Mouse (Mus musculus) embryonic facial prominence, embryonic 13.5 days (tissue): ENCODE results near the gene Myoz2. TPM values are rescaled to one million over a fixed set of nuclear protein-coding genes. Genes with fewer than 3 reads are reported as not detected.

Experiments used
- ATAC-seq: fragments of 200-750 bp; cut with Nextera tagmentation; 2 replicates; pipeline ENCODE4 v1.8.0; 2017; ENCODE audit warnings: low read depth; ENCODE audit not compliant: insufficient number of reproducible peaks, insufficient read depth, low FRiP score, low TSS enrichment
- H3K27ac ChIP-seq: fragments of 300-500 bp; sonication (generic); 2 replicates; pipeline ENCODE4 v1.5.1; 2015; ENCODE audit warnings: moderate library complexity, mild to moderate bottlenecking, inconsistent platforms
- H3K27me3 ChIP-seq: fragments of 300-500 bp; sonication (generic); 2 replicates; pipeline ENCODE4 v1.6.1; 2015; ENCODE audit warnings: mild to moderate bottlenecking, inconsistent platforms
- H3K36me3 ChIP-seq: fragments of 300-500 bp; sonication (generic); 2 replicates; pipeline ENCODE4 v1.6.1; 2015; ENCODE audit warnings: mild to moderate bottlenecking, inconsistent platforms
- H3K4me1 ChIP-seq: fragments of 300-500 bp; sonication (generic); 2 replicates; pipeline ENCODE4 v1.6.1; 2015; ENCODE audit warnings: inconsistent platforms
- H3K4me2 ChIP-seq: fragments of 300-500 bp; sonication (generic); 2 replicates; pipeline ENCODE4 v1.6.1; 2015; ENCODE audit warnings: moderate library complexity, mild to moderate bottlenecking, inconsistent platforms
- H3K4me3 ChIP-seq: fragments of 300-500 bp; sonication (generic); 2 replicates; pipeline ENCODE4 v1.5.1; 2015; ENCODE audit warnings: mild to moderate bottlenecking, inconsistent platforms
- H3K9ac ChIP-seq: fragments of 300-500 bp; sonication (generic); 2 replicates; pipeline ENCODE4 v1.6.1; 2015; ENCODE audit warnings: mild to moderate bottlenecking, inconsistent platforms
- H3K9me3 ChIP-seq: fragments of 300-500 bp; sonication (generic); 2 replicates; pipeline ENCODE4 v1.6.1; 2016; ENCODE audit warnings: inconsistent platforms
- WGBS: fragments of 180-500 bp; shearing (Covaris S2); methylation state at CpG from one replicate; pipeline ENCODE4 v1.1.7; 2015; ENCODE audit warnings: mixed read lengths; 5-methylcytosine and 5-hydroxymethylcytosine counted together
- polyA plus RNA-seq: library from polyadenylated mRNA; unstranded; fragments of >200 nt; fragmentation: Nextera tagmentation; extraction: Ambion mirVana; gene quantifications from 2 replicates; pipeline ENCODE4 v1.2.1, GENCODE M21; 2015

Myoz2 gene
- polyA plus RNA-seq: 1.5 and 1.9 TPM in 2 replicates

GRCm38 (mm10) chr3:123034752-123035151 lies at the start of gene Myoz2:
Gene Myoz2, minus strand, starts transcription at chr3:123035015.
- Histone ChIP-seq H3K27me3 (no peaks in the 10 kb centered on the region), H3K4me2 (no peak within 1 kb of the TSS), H3K27ac (no peak within 1 kb of the TSS), H3K36me3 (no peaks in the 10 kb centered on the region), H3K4me3 (no peak within 1 kb of the TSS), H3K9ac (no peak within 1 kb of the TSS), H3K9me3 (no peaks in the 10 kb centered on the region), H3K4me1 (no peaks in the 10 kb centered on the region)
- WGBS: 91% methylated on average over 7 of the region's 7 CpGs
- no peak for ATAC-seq

- H3K27ac ChIP-seq: no peak overlapping the region
- H3K9ac ChIP-seq: no peak overlapping the region
- H3K9me3 ChIP-seq: no peaks in the 10 kb centered on the region
- no peak for ATAC-seq
- peaks cover 9% of the 10 kb centered on the region for H3K4me1 ChIP-seq
- H3K27me3 ChIP-seq: no peaks in the 10 kb centered on the region
- H3K4me3 ChIP-seq: no peak overlapping the region
- H3K4me2 ChIP-seq: no peak overlapping the region
- H3K36me3 ChIP-seq: no peaks in the 10 kb centered on the region
- WGBS: 85% methylated on average over 3 of the region's 3 CpGs
Measured at GRCm38 (mm10) chr3:123081665-123082064, 46.9 kb upstream of the Myoz2 start.

- Histone ChIP-seq H3K27me3 (no peaks in the 10 kb centered on the region), H3K9me3 (no peaks in the 10 kb centered on the region), H3K4me2 (no peak overlapping the region), H3K36me3 (no peaks in the 10 kb centered on the region), H3K27ac (no peak overlapping the region), H3K9ac (no peak overlapping the region), H3K4me1 (peaks cover 6% of the 10 kb centered on the region), H3K4me3 (no peak overlapping the region)
- WGBS: 70% methylated on average over 7 of the region's 7 CpGs
- ATAC-seq: no peak
Measured at GRCm38 (mm10) chr3:123080943-123081342, 46.1 kb upstream of the Myoz2 start.

- Histone ChIP-seq H3K4me3 (no peak overlapping the region), H3K36me3 (no peaks in the 10 kb centered on the region), H3K4me2 (no peak overlapping the region), H3K4me1 (0 out of 2 replicates have a peak, but pooled peaks cover 2% of the 10 kb centered on the region), H3K9me3 (no peaks in the 10 kb centered on the region), H3K27ac (no peak overlapping the region), H3K27me3 (no peaks in the 10 kb centered on the region), H3K9ac (no peak overlapping the region)
- 77% methylated on average over 19 of the region's 19 CpGs for WGBS
- no peak for ATAC-seq
Measured at GRCm38 (mm10) chr3:123080017-123080725, 45.4 kb upstream of the Myoz2 start.

GRCm38 (mm10) chr3:123075759-123076158 lies 40.9 kb upstream of the Myoz2 start:
- 91% methylated on average over 3 of the region's 3 CpGs for WGBS

GRCm38 (mm10) chr3:123075034-123075433 lies 40.2 kb upstream of the Myoz2 start:
- no peak for ATAC-seq
- H3K4me2 ChIP-seq: no peak overlapping the region
- H3K9ac ChIP-seq: no peak overlapping the region
- no peaks in the 10 kb centered on the region for H3K9me3 ChIP-seq
- no peaks in the 10 kb centered on the region for H3K27me3 ChIP-seq
- 0 out of 2 replicates have a peak, but pooled peaks cover 2% of the 10 kb centered on the region for H3K4me1 ChIP-seq
- H3K4me3 ChIP-seq: no peak overlapping the region
- no peaks in the 10 kb centered on the region for H3K36me3 ChIP-seq
- H3K27ac ChIP-seq: no peak overlapping the region

More at GRCm38 (mm10) chr3:123075759-123076158, 40.9 kb upstream of the Myoz2 start:
- Histone ChIP-seq H3K4me3 (no peak overlapping the region), H3K27me3 (no peaks in the 10 kb centered on the region), H3K9ac (no peak overlapping the region), H3K9me3 (no peaks in the 10 kb centered on the region), H3K4me1 (0 out of 2 replicates have a peak, but pooled peaks cover 2% of the 10 kb centered on the region), H3K36me3 (no peaks in the 10 kb centered on the region), H3K4me2 (no peak overlapping the region), H3K27ac (no peak overlapping the region)
- no peak for ATAC-seq

GRCm38 (mm10) chr3:123073351-123073750 lies 38.5 kb upstream of the Myoz2 start:
- no peak for ATAC-seq
- no peaks in the 10 kb centered on the region for H3K36me3 ChIP-seq
- H3K9me3 ChIP-seq: no peaks in the 10 kb centered on the region

GRCm38 (mm10) chr3:123072472-123072871 lies 37.7 kb upstream of the Myoz2 start:
- no peak overlapping the region for H3K4me2 ChIP-seq
- H3K4me1 ChIP-seq: no peaks in the 10 kb centered on the region
- no peaks in the 10 kb centered on the region for H3K27me3 ChIP-seq
- no peak for ATAC-seq
- no peaks in the 10 kb centered on the region for H3K36me3 ChIP-seq
- no peak overlapping the region for H3K9ac ChIP-seq
- H3K9me3 ChIP-seq: no peaks in the 10 kb centered on the region
- no peak overlapping the region for H3K27ac ChIP-seq
- H3K4me3 ChIP-seq: no peak overlapping the region
- WGBS: 57% methylated on average over 1 of the region's 1 CpGs

More at GRCm38 (mm10) chr3:123073351-123073750, 38.5 kb upstream of the Myoz2 start:
- no peak overlapping the region for H3K4me3 ChIP-seq
- H3K27ac ChIP-seq: no peak overlapping the region
- no peak overlapping the region for H3K9ac ChIP-seq
- H3K4me1 ChIP-seq: no peaks in the 10 kb centered on the region
- no peak overlapping the region for H3K4me2 ChIP-seq
- no peaks in the 10 kb centered on the region for H3K27me3 ChIP-seq

- no peaks in the 10 kb centered on the region for H3K27me3 ChIP-seq
- 88% methylated on average over 1 of the region's 1 CpGs for WGBS
- ATAC-seq: no peak
- H3K4me2 ChIP-seq: no peak overlapping the region
- H3K9me3 ChIP-seq: no peaks in the 10 kb centered on the region
- H3K27ac ChIP-seq: no peak overlapping the region
- H3K4me1 ChIP-seq: no peaks in the 10 kb centered on the region
- H3K4me3 ChIP-seq: no peak overlapping the region
- H3K9ac ChIP-seq: no peak overlapping the region
- H3K36me3 ChIP-seq: no peaks in the 10 kb centered on the region
Measured at GRCm38 (mm10) chr3:123070996-123071395, 36.2 kb upstream of the Myoz2 start.

- Histone ChIP-seq H3K4me1 (peaks cover 2% of the 10 kb centered on the region; the same call in 1 of the 2 replicates), H3K9ac (no peak overlapping the region), H3K4me3 (no peak overlapping the region), H3K27ac (no peak overlapping the region), H3K27me3 (no peaks in the 10 kb centered on the region), H3K4me2 (no peak overlapping the region), H3K36me3 (no peaks in the 10 kb centered on the region), H3K9me3 (no peaks in the 10 kb centered on the region)
- no peak for ATAC-seq
- 92% methylated on average over 7 of the region's 7 CpGs for WGBS
Measured at GRCm38 (mm10) chr3:123066836-123067235, 32.0 kb upstream of the Myoz2 start.

- H3K27me3 ChIP-seq: no peaks in the 10 kb centered on the region
- ATAC-seq: no peak
- peaks cover 6% of the 10 kb centered on the region; the same call in 1 of the 2 replicates for H3K4me1 ChIP-seq
- no peaks in the 10 kb centered on the region for H3K36me3 ChIP-seq
- no peak overlapping the region for H3K4me2 ChIP-seq
- H3K9ac ChIP-seq: no peak overlapping the region
- no peak overlapping the region for H3K27ac ChIP-seq
- H3K4me3 ChIP-seq: no peak overlapping the region
- no peaks in the 10 kb centered on the region for H3K9me3 ChIP-seq
- 80% methylated on average over 5 of the region's 5 CpGs for WGBS
Measured at GRCm38 (mm10) chr3:123065466-123065865, 30.7 kb upstream of the Myoz2 start.

- H3K27me3 ChIP-seq: no peaks in the 10 kb centered on the region
- H3K27ac ChIP-seq: peak overlapping the region; percentile 2; the same call in 1 of the 2 replicates
- H3K4me2 ChIP-seq: no peak overlapping the region
- H3K4me1 ChIP-seq: peaks cover 6% of the 10 kb centered on the region; the same call in 1 of the 2 replicates
- ATAC-seq: no peak
- 19% methylated on average over 5 of the region's 5 CpGs for whole genome bisulfite sequencing
- no peak overlapping the region for H3K4me3 ChIP-seq
- H3K36me3 ChIP-seq: no peaks in the 10 kb centered on the region
- no peak overlapping the region for H3K9ac ChIP-seq
- H3K9me3 ChIP-seq: no peaks in the 10 kb centered on the region
Measured at GRCm38 (mm10) chr3:123064186-123064585, 29.4 kb upstream of the Myoz2 start.
